Mouse (Mus musculus) neural tube, embryonic 14.5 days (tissue): Measurements from ENCODE around the gene Enpp1. TPM values are rescaled to one million over a fixed set of nuclear protein-coding genes. Genes with fewer than 3 reads are reported as not detected.

Source experiments
- ATAC-seq: fragments of 200-750 bp; cut with Nextera tagmentation; 2 replicates; pipeline ENCODE4 v1.8.0; 2017; ENCODE audit warnings: low read depth, mild to moderate bottlenecking, moderate TSS enrichment, moderate library complexity
- H3K27ac ChIP-seq: fragments of 300-500 bp; sonication (generic); 2 replicates; pipeline ENCODE4 v1.5.1; 2014; ENCODE audit warnings: low read depth, mild to moderate bottlenecking, control low read depth, low read length, moderate library complexity, mixed read lengths
- H3K27me3 ChIP-seq: fragments of 300-500 bp; sonication (generic); 2 replicates; pipeline ENCODE4 v1.6.1; 2014; ENCODE audit warnings: low read length; ENCODE audit not compliant: control insufficient read depth, insufficient read depth
- H3K36me3 ChIP-seq: fragments of 300-500 bp; sonication (generic); 2 replicates; pipeline ENCODE4 v1.6.1; 2014; ENCODE audit warnings: low read length, mixed read lengths; ENCODE audit not compliant: control insufficient read depth, insufficient read depth
- H3K4me1 ChIP-seq: fragments of 300-500 bp; sonication (generic); 2 replicates; pipeline ENCODE4 v1.6.1; 2014; ENCODE audit warnings: low read length; ENCODE audit not compliant: control insufficient read depth, insufficient read depth
- H3K4me2 ChIP-seq: fragments of 300-500 bp; sonication (generic); 2 replicates; pipeline ENCODE4 v1.6.1; 2014; ENCODE audit warnings: mild to moderate bottlenecking, low read depth, low read length, control low read depth
- H3K4me3 ChIP-seq: fragments of 300-500 bp; sonication (generic); 2 replicates; pipeline ENCODE4 v1.5.1; 2014; ENCODE audit warnings: low read depth, low read length, control low read depth, mixed read lengths
- H3K9ac ChIP-seq: fragments of 300-500 bp; sonication (generic); replicated peaks from 2 replicates; pipeline ENCODE4 v1.6.1; 2014; ENCODE audit warnings: low read depth, mild to moderate bottlenecking, control low read depth, low read length, mixed read lengths
- H3K9me3 ChIP-seq: fragments of 300-500 bp; sonication (generic); 2 replicates; pipeline ENCODE4 v1.6.1; 2016; ENCODE audit warnings: low read length; ENCODE audit not compliant: control insufficient read depth
- WGBS: fragments of 180-500 bp; shearing (Covaris S2); extraction: QIAGEN DNeasy Blood & Tissue Kit; methylation state at CpG from one replicate; pipeline ENCODE4 v1.1.7; 2014; 5-methylcytosine and 5-hydroxymethylcytosine counted together
- polyA plus RNA-seq: library from polyadenylated mRNA; unstranded; fragments of >200 nt; fragmentation: Nextera tagmentation; extraction: Ambion mirVana; gene quantifications from 2 replicates; pipeline ENCODE4 v1.2.1, GENCODE M21; 2014

Gene Enpp1
- polyA plus RNA-seq, 1 experiment from 2014 or later: 0.52 TPM

GRCm38 (mm10) chr10:24696761-24697160, 15.2 kb downstream of the Enpp1 start:
- no peak overlapping the region for H3K9ac ChIP-seq
- WGBS: 86% methylated on average over 3 of the region's 3 CpGs
- no peaks in the 10 kb centered on the region for H3K9me3 ChIP-seq
- no peak for ATAC-seq
- H3K4me2 ChIP-seq: no peak overlapping the region
- H3K27me3 ChIP-seq: no peaks in the 10 kb centered on the region
- H3K4me3 ChIP-seq: no peak overlapping the region
- no peak overlapping the region for H3K27ac ChIP-seq
- H3K4me1 ChIP-seq: no peaks in the 10 kb centered on the region
- H3K36me3 ChIP-seq: no peaks in the 10 kb centered on the region

- no peaks in the 10 kb centered on the region for H3K27me3 ChIP-seq
- no peaks in the 10 kb centered on the region for H3K9me3 ChIP-seq
- no peak overlapping the region for H3K4me3 ChIP-seq
- no peaks in the 10 kb centered on the region for H3K36me3 ChIP-seq
- WGBS: 74% methylated on average over 5 of the region's 5 CpGs
- H3K9ac ChIP-seq: no peak overlapping the region
- no peaks in the 10 kb centered on the region for H3K4me1 ChIP-seq
- H3K27ac ChIP-seq: no peak overlapping the region
- H3K4me2 ChIP-seq: no peak overlapping the region
- no peak for ATAC-seq
Measured at GRCm38 (mm10) chr10:24695786-24696185, 16.2 kb downstream of the Enpp1 start.

- no peak overlapping the region for H3K27ac ChIP-seq
- no peak overlapping the region for H3K4me2 ChIP-seq
- H3K36me3 ChIP-seq: no peaks in the 10 kb centered on the region
- 82% methylated on average over 7 of the region's 7 CpGs for WGBS
- H3K9ac ChIP-seq: no peak overlapping the region
- no peak for ATAC-seq
- H3K9me3 ChIP-seq: no peaks in the 10 kb centered on the region
- no peaks in the 10 kb centered on the region for H3K27me3 ChIP-seq
- H3K4me1 ChIP-seq: no peaks in the 10 kb centered on the region
- H3K4me3 ChIP-seq: no peak overlapping the region
Measured at GRCm38 (mm10) chr10:24682518-24683104, 29.3 kb downstream of the Enpp1 start.

GRCm38 (mm10) chr10:24677681-24678080, 34.3 kb downstream of the Enpp1 start:
- 95% methylated on average over 18 of the region's 18 CpGs for WGBS
- no peak overlapping the region for H3K9ac ChIP-seq

GRCm38 (mm10) chr10:24674261-24674660, 37.7 kb downstream of the Enpp1 start:
- no peak for ATAC-seq
- 91% methylated on average over 6 of the region's 6 CpGs for WGBS
- Histone ChIP-seq H3K27ac (no peak overlapping the region), H3K4me2 (no peak overlapping the region), H3K4me3 (no peak overlapping the region), H3K9me3 (no peaks in the 10 kb centered on the region), H3K27me3 (no peaks in the 10 kb centered on the region), H3K4me1 (no peaks in the 10 kb centered on the region), H3K9ac (no peak overlapping the region), H3K36me3 (no peaks in the 10 kb centered on the region)

More at GRCm38 (mm10) chr10:24677681-24678080, 34.3 kb downstream of the Enpp1 start:
- Histone ChIP-seq H3K27me3 (no peaks in the 10 kb centered on the region), H3K9me3 (no peaks in the 10 kb centered on the region), H3K4me3 (no peak overlapping the region), H3K4me2 (no peak overlapping the region), H3K36me3 (no peaks in the 10 kb centered on the region), H3K4me1 (no peaks in the 10 kb centered on the region), H3K27ac (no peak overlapping the region)
- ATAC-seq: no peak

GRCm38 (mm10) chr10:24672948-24673347, 39.0 kb downstream of the Enpp1 start:
- Histone ChIP-seq H3K4me2 (no peak overlapping the region), H3K9me3 (no peaks in the 10 kb centered on the region), H3K9ac (no peak overlapping the region), H3K36me3 (no peaks in the 10 kb centered on the region), H3K4me1 (no peaks in the 10 kb centered on the region), H3K27me3 (no peaks in the 10 kb centered on the region), H3K27ac (no peak overlapping the region), H3K4me3 (no peak overlapping the region)
- no peak for ATAC-seq
- 98% methylated on average over 2 of the region's 2 CpGs for WGBS

- Histone ChIP-seq H3K4me2 (no peak overlapping the region), H3K27me3 (no peaks in the 10 kb centered on the region), H3K36me3 (no peaks in the 10 kb centered on the region), H3K9me3 (no peaks in the 10 kb centered on the region), H3K4me3 (no peak overlapping the region), H3K4me1 (no peaks in the 10 kb centered on the region), H3K9ac (no peak overlapping the region), H3K27ac (no peak overlapping the region)
- WGBS: 87% methylated on average over 6 of the region's 6 CpGs
- no peak for ATAC-seq
Measured at GRCm38 (mm10) chr10:24670548-24670947, 41.4 kb downstream of the Enpp1 start.

- Histone ChIP-seq H3K27ac (no peak overlapping the region), H3K9ac (no peak overlapping the region), H3K4me1 (no peaks in the 10 kb centered on the region), H3K4me3 (no peak overlapping the region), H3K9me3 (no peaks in the 10 kb centered on the region), H3K4me2 (no peak overlapping the region), H3K36me3 (no peaks in the 10 kb centered on the region), H3K27me3 (no peaks in the 10 kb centered on the region)
- ATAC-seq: no peak
- WGBS: 91% methylated on average over 11 of the region's 11 CpGs
Measured at GRCm38 (mm10) chr10:24650990-24651569, 60.9 kb downstream of the Enpp1 start.

GRCm38 (mm10) chr10:24647996-24648738, 63.8 kb downstream of the Enpp1 start:
- Histone ChIP-seq H3K4me3 (no peak overlapping the region), H3K27ac (no peak overlapping the region), H3K36me3 (no peaks in the 10 kb centered on the region), H3K4me1 (no peaks in the 10 kb centered on the region), H3K27me3 (no peaks in the 10 kb centered on the region), H3K9ac (no peak overlapping the region), H3K9me3 (no peaks in the 10 kb centered on the region), H3K4me2 (no peak overlapping the region)
- WGBS: 91% methylated on average over 6 of the region's 6 CpGs
- no peak for ATAC-seq
